Mouse (Mus musculus) left cerebral cortex, adult 8-10 months (tissue): ENCODE data around the gene Cops4. TPM values are rescaled to one million over a fixed set of nuclear protein-coding genes. Genes with fewer than 3 reads are reported as not detected.

Experiments
- DNase-seq, 2 experiments: peaks; one replicate each; pipeline ENCODE4 v3.0.0; 2022; ENCODE audit warnings: low spot score in 2 of 2
- microRNA-seq, 2 experiments: library from miRNA; unstranded; fragments of <30 nt; microRNA quantifications; one replicate each; pipeline ENCODE4 v1.2.0; 2022
- total RNA-seq, 4 experiments: library from RNA; stranded (reverse); gene quantifications; 2 replicates each; pipeline ENCODE4 v1.2.4; 2022

Gene Cops4
- total RNA-seq, 4 experiments from 2014 or later, result 82.2 to 89.7 (median 88.3) TPM

DNA sequence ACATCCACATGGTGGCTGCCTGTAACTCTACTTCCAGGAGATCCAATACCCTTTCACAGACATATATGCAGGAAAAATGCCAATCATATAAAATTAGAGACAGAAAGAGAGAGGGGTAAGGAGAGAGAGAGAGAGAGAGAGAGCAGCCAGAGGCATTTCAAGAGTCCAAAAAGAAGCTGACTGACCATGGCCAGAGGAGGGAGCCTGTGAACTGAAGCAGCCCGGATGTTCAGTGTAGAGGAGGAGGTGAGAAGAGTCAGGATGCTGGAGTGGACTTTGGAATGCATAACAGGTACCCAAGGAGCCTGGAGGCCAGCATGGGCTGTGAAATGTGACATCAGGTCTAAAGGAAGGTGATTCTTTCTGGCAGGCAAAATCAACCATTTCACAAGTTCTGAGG lies 56.7 kb downstream of the Cops4 start:
- no peak for DNase-seq

DNA sequence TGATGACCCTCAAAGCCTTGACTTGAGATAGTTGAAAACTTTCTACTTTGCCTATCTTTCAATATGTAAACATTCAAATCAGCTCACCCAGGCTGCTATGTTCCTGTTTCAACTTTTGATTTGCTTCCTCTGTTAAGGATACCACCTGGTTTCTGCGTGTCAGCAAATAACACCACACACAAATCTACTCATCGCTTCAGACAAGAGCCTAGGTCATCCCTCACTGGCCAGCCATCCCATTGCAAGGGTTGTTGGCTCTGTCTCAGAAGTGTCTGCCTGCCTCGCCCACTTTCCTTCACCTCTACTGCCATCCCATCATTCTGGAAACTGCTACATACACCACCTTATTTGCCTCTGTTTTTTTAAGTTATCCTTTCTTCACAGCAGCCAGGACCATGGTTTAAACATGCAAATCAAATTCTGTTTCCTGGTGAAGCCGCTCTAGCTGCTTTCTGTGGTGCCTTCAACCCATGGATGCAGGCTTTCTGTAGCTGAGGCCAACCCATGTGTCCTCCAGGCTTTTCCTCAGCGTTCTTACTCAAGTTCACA lies 60.8 kb downstream of the Cops4 start:
- no peak for DNase-seq

DNA sequence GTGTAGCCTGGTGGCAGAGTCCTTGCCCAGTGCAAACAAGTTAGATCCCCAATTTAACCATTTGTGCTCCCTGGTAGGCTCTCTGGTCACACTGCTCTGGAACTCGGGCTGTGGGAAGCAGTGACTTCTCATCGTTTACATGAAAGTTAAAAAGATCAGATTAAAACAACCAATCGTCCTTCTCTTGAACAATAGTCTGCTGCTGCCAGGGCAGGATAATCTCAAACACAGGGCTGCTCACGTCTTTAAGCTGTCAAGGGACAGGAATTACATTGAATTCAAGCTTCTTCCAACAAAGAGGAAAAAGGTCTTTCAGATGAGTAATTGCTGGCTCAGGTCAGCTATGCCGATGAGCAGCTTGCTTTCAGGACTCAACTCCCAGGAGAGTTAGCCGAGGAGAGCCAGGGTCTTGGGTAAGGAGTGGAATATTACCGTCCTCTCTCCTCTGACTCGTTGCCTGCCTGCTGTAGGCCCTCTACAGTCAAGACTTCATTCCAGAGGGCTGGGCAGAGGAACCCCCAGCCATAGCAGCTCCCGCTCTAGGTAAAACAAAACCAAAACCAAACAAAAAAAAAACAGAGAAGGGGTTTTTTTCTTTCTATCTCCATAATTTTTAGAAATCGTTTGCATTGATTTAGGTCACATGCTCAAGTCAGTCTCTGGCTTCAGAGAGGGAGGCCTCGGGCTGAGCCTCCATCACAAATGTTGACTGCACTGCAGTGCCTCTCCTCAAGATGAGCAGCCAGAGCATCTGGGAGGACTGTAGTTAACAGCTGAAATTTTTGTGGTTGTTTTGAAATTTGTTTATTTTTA lies 63.7 kb downstream of the Cops4 start:
- DNase-seq, result no peak

DNA sequence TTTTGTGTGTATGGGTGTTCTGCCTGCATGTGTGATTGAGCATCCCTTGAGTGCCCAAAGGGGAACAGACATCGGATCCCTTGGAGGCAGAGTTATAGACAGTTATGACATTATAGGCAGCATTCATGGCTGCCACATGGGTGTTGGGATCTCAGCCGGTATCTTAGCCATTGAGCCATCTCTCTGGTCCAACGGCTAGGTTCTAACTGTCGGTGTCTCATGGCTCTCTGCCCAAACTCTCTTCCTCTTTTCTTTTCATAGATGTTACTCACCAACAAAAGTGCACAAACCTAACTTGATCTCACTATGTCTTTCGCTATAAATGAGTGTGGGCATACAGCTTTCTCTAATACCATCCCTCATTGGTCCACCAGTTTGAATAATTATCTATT lies 64.3 kb downstream of the Cops4 start:
- no peak for DNase-seq

DNA sequence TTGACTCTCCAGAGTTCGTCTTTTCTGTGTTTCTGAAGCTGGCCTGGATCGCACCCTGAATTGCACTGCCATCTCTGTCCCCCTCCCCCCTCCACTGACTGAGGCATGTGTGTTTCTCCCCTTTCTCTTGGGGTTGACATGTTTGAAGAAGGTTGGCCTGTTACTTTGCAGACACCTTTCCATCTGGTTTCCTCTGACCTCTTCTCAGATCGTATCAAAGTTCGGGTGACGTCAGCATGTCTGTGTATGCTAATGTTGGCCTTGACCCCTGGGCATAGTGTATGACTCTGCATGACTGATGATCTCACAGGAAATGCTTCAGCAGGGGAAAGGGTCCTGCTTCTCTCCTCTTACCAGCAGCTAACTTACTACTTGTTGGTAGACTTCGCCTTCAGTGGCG lies 65.0 kb downstream of the Cops4 start:
- DNase-seq, result no peak

DNA sequence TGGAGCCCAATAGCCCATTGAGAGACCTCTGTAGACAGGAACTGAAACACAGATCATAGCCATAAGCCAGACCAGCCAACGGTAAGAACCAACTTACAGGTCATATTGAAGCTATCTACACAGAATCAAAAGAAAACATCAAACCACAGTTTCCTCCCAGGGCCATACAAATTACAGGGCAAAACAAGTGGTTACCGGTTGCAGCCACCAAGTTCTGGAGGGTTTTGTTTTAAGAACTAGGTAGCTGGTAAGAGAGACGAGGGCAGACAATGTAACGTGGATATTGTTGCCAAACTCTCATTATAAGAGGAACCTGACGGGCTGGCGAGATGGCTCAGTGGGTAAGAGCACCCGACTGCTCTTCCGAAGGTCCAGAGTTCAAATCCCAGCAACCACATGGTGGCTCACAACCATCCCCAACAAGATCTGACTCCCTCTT lies 67.1 kb downstream of the Cops4 start:
- DNase-seq, result no peak

DNA sequence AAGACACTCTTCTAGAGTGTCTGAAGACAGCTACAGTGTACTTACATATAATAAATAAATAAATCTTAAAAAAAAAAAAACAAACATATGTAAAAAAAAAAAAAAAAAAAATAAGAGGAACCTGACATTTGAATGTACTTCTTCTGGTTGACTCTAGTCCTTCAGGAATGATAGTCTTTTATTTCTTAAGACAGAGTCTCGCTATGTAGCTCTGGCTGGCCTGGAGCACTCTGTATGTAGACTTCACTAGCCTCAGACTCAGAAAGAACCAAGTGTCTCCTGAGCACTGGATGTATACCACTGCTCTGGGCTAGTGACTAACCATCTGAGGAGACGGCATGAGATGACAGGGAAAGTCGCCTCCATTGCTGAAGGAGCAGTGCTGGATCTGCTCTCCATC lies 67.5 kb downstream of the Cops4 start:
- DNase-seq, result no peak

DNA sequence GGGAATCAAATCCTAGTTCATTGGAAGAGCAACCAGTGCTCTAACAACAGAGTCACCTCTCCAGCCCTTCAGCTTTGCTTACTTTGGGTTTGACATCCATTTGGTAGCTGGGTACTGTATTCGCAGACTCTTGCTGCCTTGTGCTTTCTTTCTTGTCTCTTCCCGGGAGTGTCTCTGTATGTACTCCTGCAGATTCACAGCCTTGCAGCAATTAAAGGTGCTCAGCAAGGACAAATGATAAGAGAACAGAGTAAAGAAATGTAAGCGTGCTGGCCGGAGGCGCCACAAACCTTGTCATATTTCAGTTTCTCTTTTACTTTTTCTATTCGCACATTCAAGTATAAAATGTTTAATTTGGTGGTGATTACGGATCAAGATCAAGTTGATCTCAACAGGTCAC lies 69.0 kb downstream of the Cops4 start:
- no peak for DNase-seq

DNA sequence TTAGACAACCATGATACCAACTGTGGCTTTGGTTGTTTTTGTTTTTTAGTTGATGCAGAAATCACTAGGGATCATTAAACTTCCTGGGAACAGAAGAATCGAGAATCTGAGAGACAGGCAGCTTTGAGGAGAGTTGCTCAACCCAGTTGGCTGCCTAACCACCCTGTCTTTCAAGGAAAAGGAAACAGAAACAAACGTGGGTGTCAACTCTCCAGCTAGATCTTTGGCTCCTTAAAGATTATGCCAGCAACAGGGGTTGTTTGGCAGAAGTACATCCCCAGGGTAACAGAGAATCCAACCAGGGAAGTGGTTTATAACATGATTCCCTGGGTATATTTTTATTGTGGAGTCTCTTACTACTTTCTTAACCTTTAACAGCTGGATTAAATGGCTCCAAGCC lies 69.5 kb downstream of the Cops4 start:
- DNase-seq, result no peak

DNA sequence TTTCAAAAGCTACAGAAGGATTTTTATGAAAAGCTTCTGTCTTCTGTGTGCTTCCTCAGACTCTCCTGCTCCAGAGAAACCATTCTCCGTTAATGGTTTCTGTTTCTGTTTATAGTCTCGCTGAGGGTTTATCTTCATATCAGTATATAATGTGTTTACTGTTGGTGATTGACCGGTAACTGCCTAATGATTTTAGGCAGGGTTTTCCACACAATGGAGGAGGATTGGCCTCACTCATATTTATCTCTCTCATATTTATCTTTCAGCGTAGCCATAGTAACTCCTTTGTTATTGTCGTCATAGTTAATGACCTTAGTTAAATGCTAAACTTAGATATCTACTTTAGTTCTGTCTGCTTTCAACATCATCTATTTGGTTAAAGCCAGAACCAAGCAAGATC lies 72.4 kb downstream of the Cops4 start:
- no peak for DNase-seq

DNA sequence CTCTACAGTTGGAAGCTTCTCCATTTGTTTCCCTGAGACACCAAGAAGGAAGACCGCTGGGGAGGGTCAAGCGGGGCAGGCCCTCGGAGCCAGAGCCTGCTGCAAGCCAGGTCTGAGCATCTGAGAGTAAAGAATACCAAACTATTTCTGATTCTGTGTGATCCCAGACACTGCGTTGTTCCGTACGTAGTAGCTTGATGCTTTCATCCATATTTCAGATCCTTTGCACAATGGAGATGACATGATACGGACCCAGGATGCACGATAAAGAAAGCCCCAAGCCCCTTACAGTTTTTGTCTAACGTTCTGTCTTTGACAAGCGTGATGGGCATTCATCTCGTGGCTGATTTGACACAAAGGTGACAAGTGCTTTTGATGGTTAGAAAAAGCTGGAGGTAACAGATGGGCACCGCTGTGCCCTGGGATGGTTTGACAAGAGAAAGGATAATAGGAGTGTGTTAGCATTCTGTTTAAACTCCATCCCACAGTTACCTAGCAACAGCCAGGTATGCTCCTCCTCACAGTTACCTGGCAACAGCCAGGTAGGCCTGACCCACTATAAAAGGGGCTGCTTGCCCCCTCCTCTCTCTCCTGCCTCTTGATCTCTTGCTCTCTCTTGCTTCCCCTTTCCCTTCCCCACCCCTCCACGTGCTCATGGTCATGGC lies 76.8 kb downstream of the Cops4 start:
- DNase-seq, result no peak

DNA sequence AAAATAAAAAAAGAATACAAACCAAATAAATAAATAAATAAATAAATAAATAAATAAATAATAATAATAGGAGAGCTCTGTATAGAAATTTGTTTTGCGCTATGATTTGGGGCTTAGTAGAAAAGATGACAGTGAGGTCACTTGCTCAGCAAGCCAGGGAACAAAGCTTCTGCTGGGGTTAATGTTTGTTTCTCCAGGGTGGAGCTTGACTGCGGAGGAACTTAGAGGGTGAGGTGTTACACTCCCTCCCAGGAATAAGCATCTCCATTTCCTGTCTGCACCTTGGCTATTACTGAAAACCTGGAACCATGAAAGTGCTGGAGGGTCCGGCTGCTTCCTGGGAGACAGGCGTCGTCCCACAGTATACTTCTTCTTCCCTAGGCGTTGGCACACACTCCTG lies 77.9 kb downstream of the Cops4 start:
- no peak for DNase-seq

Small RNA genes within 50 kb of the gene (microRNA-seq; reads per million reads assigned to microRNA genes)
- gene Gm23222, result 0 reads per million in 2 experiments

Other genes with a start within 250 kb of the Cops4 start
- 100 to 1,000 TPM; 107 to 120 (median 115) TPM for gene Sec31a, start 102.1 kb upstream of the Cops4 start, total RNA-seq
- 10 to 100 TPM; 24.4 to 26.8 (median 25.6) TPM for gene Lin54, start 17.7 kb upstream of the Cops4 start, total RNA-seq
- not detected for gene Plac8, start 53.9 kb downstream of the Cops4 start, total RNA-seq
- gene Coq2, start 156.8 kb downstream of the Cops4 start, total RNA-seq, result 10 to 100 TPM; 71.9 to 86.4 (median 74.6) TPM
- gene Hpse, start 201.4 kb downstream of the Cops4 start, total RNA-seq, result 1 to 10 TPM in 3 of 4 experiments, under 1 TPM in 1; 0.93 to 1.7 (median 1.4) TPM